Mouse (Mus musculus): ENCODE results near the gene Fgf5. TPM values are rescaled to one million over a fixed set of nuclear protein-coding genes. Genes with fewer than 3 reads are reported as not detected.

Fgf5 gene
- 1 to 10 TPM; 3.3 to 4.1 TPM for total RNA-seq (2021)
- long read RNA-seq, experiment 1, partial matches to known transcripts = 0 of 3 reads
- long read RNA-seq, experiment 1, other reads (novel, unspliced or antisense) = 0 of 3 reads
- long read RNA-seq, experiment 2, partial matches to known transcripts = 0 of 2 reads
- long read RNA-seq, experiment 2, other reads (novel, unspliced or antisense) = 0 of 2 reads

DNA sequence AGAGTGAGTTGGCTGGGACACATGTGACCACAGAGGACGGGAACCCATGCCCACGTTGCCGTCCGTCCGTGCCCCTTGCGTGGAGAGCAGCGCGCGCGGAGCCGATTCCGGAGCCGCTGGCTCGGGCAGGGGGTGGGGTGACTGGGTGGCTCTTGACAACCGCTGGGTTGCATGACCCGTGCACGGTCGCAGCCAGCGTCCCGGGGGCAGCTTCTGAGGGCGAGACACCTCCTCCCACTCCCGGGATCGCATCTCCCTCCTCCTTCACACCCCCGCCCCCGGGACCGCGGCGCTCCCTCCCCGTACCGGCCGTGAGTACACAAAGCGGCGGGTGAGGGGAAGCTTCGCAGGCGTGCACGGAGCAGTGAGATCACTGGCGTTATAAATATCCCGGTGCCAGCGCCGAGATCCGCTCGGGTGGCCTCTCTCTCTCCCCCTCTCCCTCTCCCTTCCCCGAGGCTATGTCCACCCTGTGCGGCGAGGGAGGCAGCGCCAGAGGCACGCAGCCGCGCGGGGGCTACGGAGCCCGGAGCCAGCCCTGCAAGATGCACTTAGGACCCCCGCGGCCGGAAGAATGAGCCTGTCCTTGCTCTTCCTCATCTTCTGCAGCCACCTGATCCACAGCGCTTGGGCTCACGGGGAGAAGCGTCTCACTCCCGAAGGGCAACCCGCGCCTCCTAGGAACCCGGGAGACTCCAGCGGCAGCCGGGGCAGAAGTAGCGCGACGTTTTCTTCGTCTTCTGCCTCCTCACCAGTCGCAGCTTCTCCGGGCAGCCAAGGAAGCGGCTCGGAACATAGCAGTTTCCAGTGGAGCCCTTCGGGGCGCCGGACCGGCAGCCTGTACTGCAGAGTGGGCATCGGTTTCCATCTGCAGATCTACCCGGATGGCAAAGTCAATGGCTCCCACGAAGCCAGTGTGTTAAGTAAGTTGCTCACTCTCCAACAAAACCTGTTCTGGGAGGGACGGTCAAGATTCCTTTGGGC lies at the start of gene Fgf5:
Gene Fgf5, plus strand, starts transcription at position 347 of the 984 bp plus-strand sequence.
- H3K27ac ChIP-seq = peak within 1 kb of the TSS; percentile 87
- intact Hi-C loops (cut with DNase I) = loop anchor here (2.0 to 5.0 kb wide), 2 partner anchors 29 to 1127 kb away; no protein-coding TSS in a partner anchor
- DNase-seq (ENCODE audit: extremely low spot score in 1 of 2, low spot score in 2 of 2) = peak; percentile 45 to 64
- no peak for TF ChIP-seq CTCF (IDR thresholded peaks at IDR 0.05)
- peak within 1 kb of the TSS; percentile 54 for H3K4me3 ChIP-seq

DNA sequence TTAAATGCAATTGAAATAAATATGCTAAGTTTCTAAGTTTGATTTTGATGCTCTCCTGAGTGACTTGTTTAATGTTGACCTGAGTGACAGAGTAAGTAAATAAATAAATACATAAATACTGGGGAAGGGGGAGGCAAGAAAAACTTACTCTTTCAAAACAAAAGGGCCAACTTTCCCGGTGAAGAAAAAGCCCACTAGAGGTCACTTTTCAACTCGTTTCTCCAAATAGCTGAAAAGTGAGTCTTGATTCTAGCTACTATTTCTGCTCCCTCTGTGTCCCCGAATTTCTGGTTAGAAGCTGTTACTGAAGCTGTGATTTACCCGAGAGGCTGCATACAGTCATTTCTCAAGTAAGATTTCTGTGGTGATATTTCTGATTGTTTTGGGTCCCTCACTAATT lies 41.5 kb upstream of the Fgf5 start:
- no peak for DNase-seq (ENCODE audit: extremely low spot score in 1 of 2, low spot score in 2 of 2)
- H3K27ac ChIP-seq = no peak overlapping the region
- no peak overlapping the region for H3K4me3 ChIP-seq
- intact Hi-C loops (cut with DNase I) = no loop called here
- TF ChIP-seq CTCF (IDR thresholded peaks at IDR 0.05) = peak; percentile 32

DNA sequence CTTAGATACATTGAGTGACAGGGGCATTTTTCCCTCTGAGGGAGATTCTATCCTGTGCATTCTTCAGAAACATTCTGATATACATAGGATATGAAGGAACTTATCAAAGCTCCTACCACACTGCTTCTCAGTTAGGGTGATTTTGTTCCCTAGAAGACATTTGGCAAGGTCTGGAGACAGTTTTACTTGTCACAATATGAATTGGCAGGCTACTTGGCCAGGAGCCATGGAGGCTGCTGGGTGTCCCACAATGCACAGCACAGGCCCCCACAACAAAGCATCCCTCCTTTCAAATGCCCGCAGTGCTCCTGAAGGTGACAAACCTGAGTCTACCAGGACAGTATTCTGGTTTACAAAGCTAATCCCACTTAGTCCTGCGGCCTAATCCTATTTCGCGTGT lies 32.0 kb upstream of the Fgf5 start:
- DNase-seq (ENCODE audit: extremely low spot score in 1 of 2, low spot score in 2 of 2) = no peak
- no peak for TF ChIP-seq CTCF (IDR thresholded peaks at IDR 0.05)
- Histone ChIP-seq H3K27ac (no peak overlapping the region), H3K4me3 (no peak overlapping the region)
- intact Hi-C loops (cut with DNase I) = no loop called here

GRCm38 (mm10) chr5:98226710-98227109 lies 27.3 kb upstream of the Fgf5 start:
- intact Hi-C loops (cut with DNase I) = no loop called here
- no peak for TF ChIP-seq CTCF (IDR thresholded peaks at IDR 0.05)
- no peak overlapping the region for H3K4me3 ChIP-seq
- no peak overlapping the region for H3K27ac ChIP-seq
- DNase-seq (ENCODE audit: extremely low spot score in 1 of 2, low spot score in 2 of 2) = no peak

DNA sequence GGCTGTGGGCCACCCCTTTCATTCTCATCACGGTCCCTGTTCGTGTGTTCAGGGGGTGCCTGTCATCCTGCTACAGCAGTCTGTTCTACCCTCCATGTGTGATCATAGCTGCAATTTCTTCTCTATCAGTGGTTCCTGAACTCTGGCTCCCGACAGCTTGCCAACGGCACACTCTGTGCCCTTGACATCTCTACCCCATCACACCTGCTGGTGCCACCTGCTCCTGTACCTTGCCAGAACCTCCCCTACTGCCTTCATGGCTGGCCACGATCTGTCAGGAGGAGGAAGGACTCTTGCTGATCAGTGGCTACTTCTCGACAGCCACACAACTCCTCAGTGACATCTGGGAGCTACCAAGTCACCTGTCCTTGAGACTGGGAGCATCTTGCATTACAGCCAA lies 24.5 kb upstream of the Fgf5 start:
- no peak for TF ChIP-seq CTCF (IDR thresholded peaks at IDR 0.05)
- no peak overlapping the region for H3K27ac ChIP-seq
- DNase-seq (ENCODE audit: extremely low spot score in 1 of 2, low spot score in 2 of 2) = no peak
- H3K4me3 ChIP-seq = no peak overlapping the region
- intact Hi-C loops (cut with DNase I) = no loop called here

DNA sequence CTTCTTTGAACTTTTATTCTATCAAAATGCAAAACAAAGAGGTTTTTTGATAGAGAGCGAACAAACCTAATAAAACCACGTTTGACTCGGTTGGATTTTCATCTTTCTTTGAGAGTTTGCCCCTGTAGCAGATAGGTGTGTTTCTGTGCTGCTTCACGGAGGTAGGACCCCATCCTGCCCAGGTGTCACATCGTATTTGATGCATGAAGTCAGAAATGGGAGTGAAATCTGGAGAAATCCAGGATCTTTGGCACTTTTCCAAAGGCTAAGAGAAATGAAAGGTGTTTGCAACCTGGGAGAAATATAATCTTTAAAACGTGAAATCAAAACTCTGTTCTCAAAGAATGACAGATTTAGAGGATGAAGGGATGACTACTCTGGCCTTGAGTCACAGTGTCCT lies 15.5 kb upstream of the Fgf5 start:
- TF ChIP-seq CTCF (IDR thresholded peaks at IDR 0.05) = no peak
- intact Hi-C loops (cut with DNase I) = no loop called here
- no peak for DNase-seq (ENCODE audit: extremely low spot score in 1 of 2, low spot score in 2 of 2)
- Histone ChIP-seq H3K4me3 (no peak overlapping the region), H3K27ac (no peak overlapping the region)

DNA sequence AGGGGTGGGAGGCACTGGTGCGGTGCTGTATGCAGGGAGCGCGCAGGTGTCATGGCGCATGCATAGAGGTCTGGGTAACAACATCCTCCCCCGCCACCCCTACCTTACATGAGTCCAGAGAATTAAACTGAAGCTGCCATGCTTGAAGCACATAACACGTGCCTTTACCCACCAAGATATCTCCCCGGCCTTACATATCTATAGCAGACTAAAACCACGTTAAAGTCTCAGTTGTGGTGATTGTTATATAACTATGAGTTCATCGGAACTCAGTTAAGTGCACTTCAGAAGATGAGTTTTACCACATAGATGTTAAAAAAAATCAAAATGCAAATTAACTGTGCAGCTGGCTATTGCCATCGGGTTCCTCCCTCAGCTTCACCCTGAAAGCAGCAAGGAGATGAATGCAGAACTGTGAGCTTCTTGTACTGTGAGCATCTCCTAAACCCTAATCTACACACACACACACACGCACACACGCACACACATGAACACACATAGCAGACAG lies 12.6 kb upstream of the Fgf5 start:
- no peak for DNase-seq (ENCODE audit: extremely low spot score in 1 of 2, low spot score in 2 of 2)
- Histone ChIP-seq H3K27ac (no peak overlapping the region), H3K4me3 (no peak overlapping the region)
- no peak for TF ChIP-seq CTCF (IDR thresholded peaks at IDR 0.05)
- intact Hi-C loops (cut with DNase I) = no loop called here

GRCm38 (mm10) chr5:98245303-98245702 lies 8.7 kb upstream of the Fgf5 start:
- Histone ChIP-seq H3K4me3 (no peak overlapping the region), H3K27ac (peak overlapping the region; percentile 53)
- intact Hi-C loops (cut with DNase I) = no loop called here
- peak in 1 of 2 experiments; percentile 26 for DNase-seq (ENCODE audit: extremely low spot score in 1 of 2, low spot score in 2 of 2)
- peak; percentile 11; the same call in 1 of the 2 replicates for TF ChIP-seq CTCF (IDR thresholded peaks at IDR 0.05)

- H3K4me3 ChIP-seq = no peak overlapping the region
- DNase-seq (ENCODE audit: extremely low spot score in 1 of 2, low spot score in 2 of 2) = peak in 1 of 2 experiments; percentile 44
- no peak for TF ChIP-seq CTCF (IDR thresholded peaks at IDR 0.05)
- no peak overlapping the region; the same call in 1 of the 2 replicates for H3K27ac ChIP-seq
- intact Hi-C loops (cut with DNase I) = loop anchor here (2.0 kb wide), 1 partner anchor 37 kb away; no protein-coding TSS in a partner anchor
These were observed 8.0 kb upstream of the Fgf5 start for GRCm38 (mm10) chr5:98245976-98246375.

- intact Hi-C loops (cut with DNase I) = loop anchor here (2.0 kb wide), 1 partner anchor 36 kb away; no protein-coding TSS in a partner anchor
- no peak for TF ChIP-seq CTCF (IDR thresholded peaks at IDR 0.05)
- no peak for DNase-seq (ENCODE audit: extremely low spot score in 1 of 2, low spot score in 2 of 2)
- Histone ChIP-seq H3K4me3 (no peak overlapping the region), H3K27ac (no peak overlapping the region)
These were observed 7.2 kb upstream of the Fgf5 start for GRCm38 (mm10) chr5:98246826-98247225.

DNA sequence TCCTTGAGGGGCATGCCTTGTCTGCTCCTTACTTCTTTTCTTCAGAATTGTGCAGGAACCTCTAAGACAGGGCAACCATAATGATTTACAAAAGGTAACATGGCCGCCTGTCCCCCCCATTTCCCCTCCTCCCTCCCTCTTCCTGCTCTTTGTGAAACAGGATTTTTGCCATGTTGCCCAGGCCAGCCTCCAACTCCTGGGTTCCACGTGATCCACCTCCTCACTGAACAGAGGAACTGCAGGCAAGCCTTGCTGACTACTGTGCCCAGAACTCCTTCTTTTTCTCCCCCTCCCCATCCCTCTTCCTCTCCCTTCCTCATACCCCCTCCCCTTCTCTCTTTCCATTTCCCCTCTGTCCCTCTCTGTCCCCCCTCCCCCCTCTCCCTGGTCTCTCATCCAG lies 6.5 kb upstream of the Fgf5 start:
- intact Hi-C loops (cut with DNase I) = loop anchor here (2.0 kb wide), 1 partner anchor 35 kb away; no protein-coding TSS in a partner anchor
- no peak for TF ChIP-seq CTCF (IDR thresholded peaks at IDR 0.05)
- Histone ChIP-seq H3K27ac (no peak overlapping the region), H3K4me3 (no peak overlapping the region)
- DNase-seq (ENCODE audit: extremely low spot score in 1 of 2, low spot score in 2 of 2) = peak in 1 of 2 experiments; percentile 27

DNA sequence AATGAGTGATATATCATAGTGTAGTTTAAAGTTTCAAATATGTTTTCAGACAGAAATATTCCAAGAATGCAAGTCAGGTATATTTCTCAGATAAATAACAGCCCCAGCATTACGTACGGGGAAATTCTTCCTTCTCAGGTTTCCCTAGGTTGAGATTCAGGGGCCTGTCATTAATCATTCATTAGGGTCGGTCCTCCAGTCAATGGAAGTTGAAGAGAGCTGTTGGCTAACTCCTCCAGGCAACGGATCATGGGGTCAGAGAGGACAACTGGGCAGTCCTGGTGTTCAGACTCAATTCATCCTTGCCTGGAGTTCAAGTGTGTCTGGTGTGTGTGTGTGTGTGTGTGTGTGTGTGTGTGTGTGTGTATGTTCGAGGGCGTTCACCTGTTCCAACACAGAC lies 837 bp upstream of the Fgf5 start:
- H3K4me3 ChIP-seq = no peak overlapping the region

More for the DNA sequence above, 837 bp upstream of the Fgf5 start:
- intact Hi-C loops (cut with DNase I) = loop anchor here (5.0 kb wide), 1 partner anchor 1126 kb away; no protein-coding TSS in a partner anchor
- no peak for TF ChIP-seq CTCF (IDR thresholded peaks at IDR 0.05)
- no peak for DNase-seq (ENCODE audit: extremely low spot score in 1 of 2, low spot score in 2 of 2)
- no peak overlapping the region for H3K27ac ChIP-seq

Measured in left cerebral cortex, adult 2 months (tissue).